Mouse (Mus musculus): ENCODE measurements at regions not wholly inside any gene's neighbourhood (a gene's known extent, or its start where the extent isn't known, plus 50 kb on each side); places are given as distances from the start of the nearest gene placed in this dataset.

DNA sequence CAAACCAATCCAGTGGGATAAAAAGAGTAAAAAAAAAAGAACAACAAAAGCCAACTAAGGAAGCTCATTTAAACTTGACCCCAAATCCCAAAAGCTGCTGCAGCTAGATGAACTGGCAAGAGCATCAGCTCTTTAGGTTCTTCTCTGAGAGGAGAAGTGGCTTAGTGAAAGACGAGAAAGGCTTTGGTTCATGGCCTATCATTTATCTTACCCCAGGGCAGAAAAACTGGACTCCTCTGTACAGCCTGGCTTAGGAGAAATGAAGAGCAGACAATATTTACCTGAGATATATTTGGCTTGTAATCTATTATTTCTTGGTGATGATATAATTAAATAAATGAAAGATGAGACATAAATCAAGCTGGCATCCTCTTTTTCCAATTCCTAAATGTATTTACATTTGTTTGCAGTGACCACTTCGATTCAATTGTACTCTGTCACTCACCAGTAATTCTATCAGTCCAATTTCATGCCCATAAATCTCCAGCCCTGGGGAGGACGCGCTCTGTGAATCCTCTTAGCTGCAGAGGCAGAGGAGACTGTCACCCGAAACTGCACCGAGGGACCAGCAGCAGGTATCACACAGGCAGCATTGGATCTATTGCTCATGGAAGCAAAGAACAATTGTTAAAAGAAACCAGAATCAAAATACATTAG is 114.8 kb upstream of the Plpp4 start:
- no peaks in the 10 kb centered on the region for H3K27me3 ChIP-seq (ENCODE audit: control insufficient read depth in 1 of 2, insufficient read depth in 2 of 2, low read length in 2 of 2)
- TF ChIP-seq MYC (IDR thresholded peaks at IDR 0.05; ENCODE audit: low read depth, low read length) (no peak), TAL1 (IDR thresholded peaks at IDR 0.05; ENCODE audit: low read length) (no peak), MAZ (IDR thresholded peaks at IDR 0.05; ENCODE audit: low read depth, low read length) (no peak), RAD21 (IDR thresholded peaks at IDR 0.05; ENCODE audit: low read depth, low read length) (no peak), ZMIZ1 (IDR thresholded peaks at IDR 0.05; ENCODE audit: low read depth, low read length) (no peak), HCFC1 (IDR thresholded peaks at IDR 0.05; ENCODE audit: low read depth, low read length) (no peak), NELFE (IDR thresholded peaks at IDR 0.05; ENCODE audit: low read depth, low read length) (no peak), USF1 (IDR thresholded peaks at IDR 0.05; ENCODE audit: low read depth, low read length) (no peak), ZNF384 (IDR thresholded peaks at IDR 0.05; ENCODE audit: low read depth, low read length) (no peak), GABPA (IDR thresholded peaks at IDR 0.05; ENCODE audit: low read depth, low read length) (no peak), MYB (IDR thresholded peaks at IDR 0.05; ENCODE audit: low read depth, low read length) (no peak), MAX (IDR thresholded peaks at IDR 0.05; ENCODE audit: low read length) (no peak), UBTF (IDR thresholded peaks at IDR 0.05; ENCODE audit: borderline replicate concordance, insufficient read depth, low read depth, low read length) (no peak), BHLHE40 (IDR thresholded peaks at IDR 0.05; ENCODE audit: borderline replicate concordance, low read depth, low read length) (no peak), ELF1 (IDR thresholded peaks at IDR 0.05; ENCODE audit: low read depth, low read length) (no peak)
- H3K79me2 ChIP-seq (ENCODE audit: control insufficient read depth, insufficient read depth, low read length, poor library complexity) = no peaks in the 10 kb centered on the region
- no peaks in the 10 kb centered on the region for H3K4me1 ChIP-seq (ENCODE audit: control insufficient read depth in 1 of 2, insufficient read depth in 2 of 2, low read length in 2 of 2)
- no peak overlapping the region for H3K4me3 ChIP-seq (ENCODE audit: control insufficient read depth in 1 of 2, insufficient read depth in 1 of 2, low read depth in 2 of 2, low read length in 2 of 2)
- H3K9me3 ChIP-seq (replicated peaks; ENCODE audit: insufficient read depth, low read length) = no peaks in the 10 kb centered on the region
- H3K27ac ChIP-seq (ENCODE audit: control insufficient read depth, low read depth, low read length) = no peak overlapping the region
- no peak overlapping the region for H3K9ac ChIP-seq (ENCODE audit: control insufficient read depth, low read depth, low read length, poor library complexity, severe bottlenecking)
- DNase-seq (ENCODE audit: low read depth, low spot score) = no peak
- H3K36me3 ChIP-seq (ENCODE audit: control insufficient read depth in 1 of 2, insufficient read depth in 2 of 2, low read length in 2 of 2) = no peaks in the 10 kb centered on the region

DNA sequence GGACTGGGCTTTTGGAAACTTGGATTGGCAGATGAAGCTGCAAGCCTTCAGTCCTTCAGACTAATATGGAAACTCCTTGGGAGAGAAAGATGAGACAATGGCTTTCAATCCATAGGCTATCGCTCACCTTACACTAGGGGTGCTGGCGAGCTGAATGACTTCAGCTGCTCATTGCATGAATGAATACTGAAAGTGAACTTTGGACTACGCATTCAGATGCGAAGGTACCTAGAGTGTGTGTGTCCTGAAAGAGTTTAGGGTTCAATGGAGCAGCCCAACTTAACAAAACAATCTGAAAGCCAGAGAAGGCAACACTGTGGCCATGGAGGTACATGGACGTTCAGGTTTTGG is 114.3 kb upstream of the Plpp4 start:
- TF ChIP-seq NELFE (IDR thresholded peaks at IDR 0.05; ENCODE audit: low read depth, low read length) (no peak), MAFK (IDR thresholded peaks at IDR 0.05; ENCODE audit: borderline replicate concordance, low read depth, low read length) (no peak), ZC3H11A (IDR thresholded peaks at IDR 0.05; ENCODE audit: low read depth, low read length) (no peak), ELF1 (IDR thresholded peaks at IDR 0.05; ENCODE audit: low read depth, low read length) (no peak), USF2 (IDR thresholded peaks at IDR 0.05; ENCODE audit: borderline replicate concordance in 1 of 2, insufficient read depth in 1 of 2, low read depth in 1 of 2, low read length in 2 of 2) (no peak), RCOR1 (IDR thresholded peaks at IDR 0.05; ENCODE audit: low read depth, low read length) (no peak), RAD21 (IDR thresholded peaks at IDR 0.05; ENCODE audit: low read depth, low read length) (no peak), NRF1 (IDR thresholded peaks at IDR 0.05; ENCODE audit: insufficient read depth, low read depth, low read length, poor library complexity, severe bottlenecking) (no peak), MYC (IDR thresholded peaks at IDR 0.05; ENCODE audit: low read depth, low read length) (no peak), BHLHE40 (IDR thresholded peaks at IDR 0.05; ENCODE audit: borderline replicate concordance, low read depth, low read length) (no peak), E2F4 (IDR thresholded peaks at IDR 0.05; ENCODE audit: borderline replicate concordance, low read depth, low read length) (no peak)
- no peaks in the 10 kb centered on the region for H3K9me3 ChIP-seq (replicated peaks; ENCODE audit: insufficient read depth, low read length)
- no peaks in the 10 kb centered on the region for H3K36me3 ChIP-seq (ENCODE audit: control insufficient read depth in 1 of 2, insufficient read depth in 2 of 2, low read length in 2 of 2)
- H3K9ac ChIP-seq (ENCODE audit: control insufficient read depth, low read depth, low read length, poor library complexity, severe bottlenecking) = no peak overlapping the region
- no peaks in the 10 kb centered on the region for H3K27me3 ChIP-seq (ENCODE audit: control insufficient read depth in 1 of 2, insufficient read depth in 2 of 2, low read length in 2 of 2)
- H3K27ac ChIP-seq (ENCODE audit: control insufficient read depth, low read depth, low read length) = no peak overlapping the region
- no peak overlapping the region for H3K4me3 ChIP-seq (ENCODE audit: control insufficient read depth in 1 of 2, insufficient read depth in 1 of 2, low read depth in 2 of 2, low read length in 2 of 2)
- H3K4me1 ChIP-seq (ENCODE audit: control insufficient read depth in 1 of 2, insufficient read depth in 2 of 2, low read length in 2 of 2) = no peaks in the 10 kb centered on the region
- DNase-seq (ENCODE audit: low read depth, low spot score) = no peak
- no peaks in the 10 kb centered on the region for H3K79me2 ChIP-seq (ENCODE audit: control insufficient read depth, insufficient read depth, low read length, poor library complexity)

Measured in MEL (cell line).